Mouse (Mus musculus) heart, embryonic 12.5 days (tissue): Measurements from ENCODE around the gene Cand2. TPM values are rescaled to one million over a fixed set of nuclear protein-coding genes. Genes with fewer than 3 reads are reported as not detected.
A peak's percentile ranks its signal among the peaks of the same experiment; 100 is the strongest.

Experiments used
- ATAC-seq: fragments of 200-750 bp; cut with Nextera tagmentation; 2 replicates; pipeline ENCODE4 v1.8.0; 2017; ENCODE audit warnings: moderate TSS enrichment, moderate library complexity; ENCODE audit not compliant: insufficient number of reproducible peaks, low FRiP score
- H3K27ac ChIP-seq: fragments of 300-500 bp; sonication (generic); 2 replicates; pipeline ENCODE4 v1.5.1; 2016; ENCODE audit warnings: mild to moderate bottlenecking, moderate library complexity; ENCODE audit not compliant: poor library complexity, severe bottlenecking
- H3K27me3 ChIP-seq: fragments of 300-500 bp; sonication (generic); replicated peaks from 2 replicates; pipeline ENCODE4 v1.6.1; 2016; ENCODE audit warnings: mild to moderate bottlenecking, moderate library complexity
- H3K36me3 ChIP-seq: fragments of 300-500 bp; sonication (generic); 2 replicates; pipeline ENCODE4 v1.6.1; 2016; ENCODE audit warnings: mild to moderate bottlenecking, moderate library complexity
- H3K4me1 ChIP-seq: fragments of 300-500 bp; sonication (generic); replicated peaks from 2 replicates; pipeline ENCODE4 v1.6.1; 2016; ENCODE audit warnings: mild to moderate bottlenecking
- H3K4me2 ChIP-seq: fragments of 300-500 bp; sonication (generic); 2 replicates; pipeline ENCODE4 v1.6.1; 2016; ENCODE audit warnings: mild to moderate bottlenecking, moderate library complexity
- H3K4me3 ChIP-seq: fragments of 300-500 bp; sonication (generic); 2 replicates; pipeline ENCODE4 v1.5.1; 2016; ENCODE audit warnings: mild to moderate bottlenecking
- H3K9ac ChIP-seq: fragments of 300-500 bp; sonication (generic); 2 replicates; pipeline ENCODE4 v1.6.1; 2016; ENCODE audit warnings: mild to moderate bottlenecking, moderate library complexity
- H3K9me3 ChIP-seq: fragments of 300-500 bp; sonication (generic); replicated peaks from 2 replicates; pipeline ENCODE4 v1.6.1; 2016; ENCODE audit warnings: mild to moderate bottlenecking, moderate library complexity
- WGBS: fragments of 180-500 bp; shearing (Covaris S2); methylation state at CpG from one replicate; pipeline ENCODE4 v1.1.7; 2016; 5-methylcytosine and 5-hydroxymethylcytosine counted together
- polyA plus RNA-seq: library from polyadenylated mRNA; unstranded; fragments of >200 nt; fragmentation: Nextera tagmentation; extraction: Ambion mirVana; gene quantifications from 2 replicates; pipeline ENCODE4 v1.2.1, GENCODE M21; 2016

The Cand2 gene
- polyA plus RNA-seq, 1 experiment from 2014 or later = 71.6 TPM

DNA sequence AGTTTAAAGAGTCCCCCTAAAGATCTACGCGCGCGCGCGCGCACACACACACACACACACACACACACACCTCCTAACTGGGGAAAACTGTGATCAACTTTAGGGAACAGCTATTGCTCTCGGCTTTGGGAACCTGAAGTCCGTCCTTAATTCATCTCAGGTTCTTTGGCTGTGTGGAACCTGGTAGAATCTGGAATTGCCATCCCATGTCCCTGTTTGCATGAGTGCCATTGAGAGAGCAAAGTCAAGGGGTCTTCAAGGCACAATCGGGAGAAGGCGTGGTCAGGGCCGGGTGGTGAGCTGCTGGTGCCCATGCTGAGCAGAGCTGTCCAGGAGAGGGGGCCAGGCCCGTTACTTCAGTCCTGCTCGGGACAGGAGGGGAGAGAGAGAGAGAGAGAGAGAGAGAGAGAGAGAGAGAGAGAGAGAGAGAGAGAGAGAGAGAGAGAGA is 348 bp upstream of the Cand2 start:
- H3K27me3 ChIP-seq = no peaks in the 10 kb centered on the region
- H3K4me1 ChIP-seq = peaks cover 36% of the 10 kb centered on the region
- H3K9me3 ChIP-seq = 0 out of 2 replicates have a peak, but pooled peaks cover 5% of the 10 kb centered on the region
- WGBS = under 1% methylated on average over 14 of the region's 14 CpGs
- peaks cover 13% of the 10 kb centered on the region for H3K36me3 ChIP-seq
- ATAC-seq = peak; percentile 72
- peak overlapping the region; percentile 89 for H3K27ac ChIP-seq
- peak overlapping the region; percentile 80 for H3K4me3 ChIP-seq
- peak overlapping the region; percentile 61 for H3K9ac ChIP-seq
- H3K4me2 ChIP-seq = peak overlapping the region; percentile 96

DNA sequence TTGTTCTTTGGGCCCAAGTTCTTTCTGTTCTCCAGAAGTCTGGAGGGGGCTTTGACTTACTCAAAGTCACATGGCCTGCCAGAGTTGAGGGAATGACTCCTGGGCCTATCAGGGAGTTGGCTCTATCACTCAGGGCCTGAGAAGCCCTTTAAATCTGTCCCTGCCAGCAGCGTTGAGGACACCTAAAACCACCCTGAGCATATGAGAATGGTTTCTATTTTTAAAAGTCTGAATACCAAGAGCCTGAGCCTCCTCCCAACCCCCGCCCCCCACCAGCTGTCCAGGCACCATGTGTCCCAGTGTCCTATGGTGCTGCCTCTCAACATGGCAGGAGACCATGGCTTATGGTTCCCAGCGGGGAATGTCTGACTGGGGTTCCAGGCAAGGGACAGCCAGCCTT is 1.5 kb downstream of the Cand2 start:
- Histone ChIP-seq H3K27ac (peak overlapping the region; percentile 96), H3K4me2 (peak overlapping the region; percentile 96), H3K9ac (peak overlapping the region; percentile 87), H3K9me3 (0 out of 2 replicates have a peak, but pooled peaks cover 5% of the 10 kb centered on the region), H3K4me1 (peaks cover 37% of the 10 kb centered on the region), H3K36me3 (peaks cover 30% of the 10 kb centered on the region), H3K27me3 (no peaks in the 10 kb centered on the region), H3K4me3 (peak overlapping the region; percentile 80)
- 15% methylated on average over 3 of the region's 3 CpGs for WGBS
- ATAC-seq = peak; percentile 70

DNA sequence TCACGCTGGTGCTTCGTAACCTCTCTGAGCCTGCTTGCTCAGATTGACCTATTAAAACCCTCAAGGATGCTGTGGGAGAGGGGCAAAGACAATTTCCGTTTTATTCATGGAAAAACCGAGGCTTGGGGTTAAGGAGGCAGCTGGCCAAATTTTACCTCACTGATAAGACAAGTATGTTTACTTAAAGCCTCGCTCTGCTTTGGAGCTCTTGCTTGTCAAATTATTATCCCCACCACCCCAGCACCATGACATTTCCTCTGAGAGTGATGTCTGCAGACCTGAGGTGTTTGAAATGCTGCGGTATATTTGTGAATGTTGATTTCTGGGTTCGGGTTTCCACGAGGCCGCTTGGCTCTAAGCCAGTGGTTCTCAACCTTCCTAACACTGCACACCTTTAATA is 2.0 kb downstream of the Cand2 start:
- 17% methylated on average over 9 of the region's 9 CpGs for WGBS
- H3K36me3 ChIP-seq = peaks cover 35% of the 10 kb centered on the region
- ATAC-seq = no peak
- H3K9me3 ChIP-seq = 0 out of 2 replicates have a peak, but pooled peaks cover 5% of the 10 kb centered on the region
- no peaks in the 10 kb centered on the region for H3K27me3 ChIP-seq
- H3K4me1 ChIP-seq = peaks cover 37% of the 10 kb centered on the region
- H3K4me3 ChIP-seq = peak overlapping the region; percentile 80
- peak overlapping the region; percentile 87 for H3K9ac ChIP-seq
- peak overlapping the region; percentile 96 for H3K4me2 ChIP-seq
- peak overlapping the region; percentile 96 for H3K27ac ChIP-seq

DNA sequence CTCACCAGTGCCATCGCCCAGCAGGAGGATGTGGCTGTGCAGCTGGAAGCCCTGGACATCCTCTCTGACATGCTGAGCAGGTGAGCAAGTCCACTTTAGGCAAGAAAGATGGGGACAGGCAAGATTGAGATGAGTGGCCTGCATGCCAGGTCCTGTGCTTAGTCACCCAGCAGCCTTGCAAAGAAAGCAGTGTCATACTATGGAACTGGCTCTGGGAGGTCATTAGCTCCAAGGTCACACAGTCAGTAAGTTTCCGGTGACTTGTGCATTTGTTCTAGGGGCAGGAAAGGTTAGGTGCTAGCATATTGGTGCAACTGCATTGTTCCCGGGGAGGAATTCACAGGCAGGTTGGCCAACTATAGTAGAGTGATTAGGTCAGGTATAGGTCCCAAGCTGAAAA is 8.4 kb downstream of the Cand2 start:
- H3K27ac ChIP-seq = no peak overlapping the region
- no peak overlapping the region for H3K4me2 ChIP-seq
- 76% methylated on average over 3 of the region's 3 CpGs for WGBS
- H3K36me3 ChIP-seq = peaks cover 95% of the 10 kb centered on the region
- H3K4me3 ChIP-seq = no peak overlapping the region
- H3K9me3 ChIP-seq = no peaks in the 10 kb centered on the region
- ATAC-seq = no peak
- no peaks in the 10 kb centered on the region for H3K27me3 ChIP-seq
- H3K4me1 ChIP-seq = peaks cover 16% of the 10 kb centered on the region
- no peak overlapping the region for H3K9ac ChIP-seq

DNA sequence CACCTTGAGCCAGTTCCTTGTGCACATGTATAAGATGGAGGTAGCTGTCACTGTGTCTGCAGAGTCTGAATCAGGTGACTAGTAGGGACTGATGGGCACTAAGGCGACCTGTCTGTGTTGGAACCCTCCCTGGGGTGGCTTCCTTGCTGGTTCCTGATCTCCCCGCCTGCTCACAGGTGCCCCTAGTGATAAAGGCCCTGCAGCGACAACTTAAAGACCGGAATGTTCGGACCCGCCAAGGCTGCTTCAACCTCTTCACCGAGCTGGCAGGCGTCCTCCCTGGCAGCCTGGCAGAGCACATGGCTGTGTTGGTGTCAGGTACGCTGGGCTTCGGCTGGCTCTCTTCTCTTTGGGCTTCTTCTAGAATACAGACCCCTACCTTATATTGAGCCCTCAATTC is 16.7 kb downstream of the Cand2 start:
- Histone ChIP-seq H3K36me3 (peaks cover 96% of the 10 kb centered on the region), H3K4me2 (no peak overlapping the region), H3K4me3 (no peak overlapping the region), H3K4me1 (peaks cover 16% of the 10 kb centered on the region), H3K27me3 (no peaks in the 10 kb centered on the region), H3K9ac (no peak overlapping the region), H3K9me3 (no peaks in the 10 kb centered on the region), H3K27ac (no peak overlapping the region)
- WGBS = 79% methylated on average over 10 of the region's 10 CpGs
- ATAC-seq = no peak

DNA sequence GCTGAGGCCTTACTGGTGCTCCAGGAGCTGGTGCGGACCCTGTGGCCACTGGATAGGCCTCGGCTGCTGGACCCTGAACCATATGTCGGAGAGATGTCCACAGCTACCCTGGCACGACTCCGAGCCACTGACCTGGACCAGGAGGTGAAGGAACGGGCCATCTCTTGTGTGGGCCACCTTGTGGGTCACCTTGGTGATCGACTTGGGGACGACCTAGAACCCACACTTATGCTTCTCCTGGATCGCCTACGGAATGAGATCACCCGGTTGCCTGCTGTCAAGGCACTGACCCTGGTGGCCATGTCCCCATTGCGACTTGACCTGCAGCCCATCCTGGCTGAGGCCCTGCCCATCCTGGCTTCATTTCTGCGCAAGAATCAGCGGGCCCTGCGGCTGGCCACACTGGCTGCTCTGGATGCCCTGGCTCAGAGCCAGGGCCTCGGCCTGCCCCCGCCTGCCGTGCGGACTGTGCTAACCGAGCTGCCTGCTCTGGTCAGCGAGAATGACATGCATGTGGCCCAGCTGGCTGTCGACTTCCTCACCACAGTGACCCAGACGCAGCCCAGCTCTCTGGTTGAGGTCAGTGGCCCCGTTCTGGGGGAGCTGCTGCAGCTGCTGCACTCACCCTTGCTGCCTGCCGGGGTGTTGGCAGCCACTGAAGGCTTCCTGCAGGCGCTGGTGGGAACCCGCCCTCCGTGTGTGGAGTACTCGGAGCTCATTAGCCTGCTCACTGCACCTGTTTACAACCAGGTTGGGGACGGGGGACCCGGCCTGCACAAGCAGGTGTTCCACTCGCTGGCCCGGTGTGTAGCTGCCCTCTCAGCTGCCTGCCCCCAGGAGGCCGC is 17.7 kb downstream of the Cand2 start:
- Histone ChIP-seq H3K4me1 (peaks cover 16% of the 10 kb centered on the region), H3K27me3 (no peaks in the 10 kb centered on the region), H3K9me3 (no peaks in the 10 kb centered on the region), H3K9ac (peak overlapping the region; percentile 44; the same call in 1 of the 2 replicates), H3K4me3 (no peak overlapping the region), H3K27ac (no peak overlapping the region), H3K4me2 (no peak overlapping the region), H3K36me3 (peaks cover 96% of the 10 kb centered on the region)
- peak; percentile 19; the same call in 1 of the 2 replicates for ATAC-seq
- WGBS = 76% methylated on average over 34 of the region's 34 CpGs

DNA sequence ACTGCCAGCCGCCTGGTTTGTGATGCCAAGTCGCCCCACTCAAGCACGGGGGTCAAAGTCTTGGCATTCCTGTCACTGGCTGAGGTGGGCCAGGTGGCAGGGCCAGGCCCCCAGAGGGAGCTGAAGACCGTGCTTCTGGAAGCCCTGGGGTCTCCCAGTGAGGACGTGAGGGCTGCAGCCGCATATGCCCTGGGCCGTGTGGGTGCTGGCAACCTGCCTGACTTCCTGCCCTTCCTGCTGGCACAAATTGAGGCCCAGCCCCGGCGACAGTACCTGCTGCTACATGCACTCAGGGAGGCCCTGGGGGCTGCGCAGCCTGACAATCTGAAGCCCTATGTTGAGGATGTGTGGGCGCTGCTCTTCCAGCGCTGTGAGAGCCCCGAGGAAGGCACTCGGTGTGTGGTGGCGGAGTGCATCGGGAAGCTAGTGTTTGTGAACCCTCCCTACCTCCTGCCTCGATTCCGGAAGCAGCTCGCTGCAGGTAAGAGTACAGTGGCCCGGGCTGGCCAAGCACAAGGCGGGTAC is 18.4 kb downstream of the Cand2 start:
- 89% methylated on average over 21 of the region's 21 CpGs for WGBS
- H3K9ac ChIP-seq = no peak overlapping the region
- no peak for ATAC-seq

DNA sequence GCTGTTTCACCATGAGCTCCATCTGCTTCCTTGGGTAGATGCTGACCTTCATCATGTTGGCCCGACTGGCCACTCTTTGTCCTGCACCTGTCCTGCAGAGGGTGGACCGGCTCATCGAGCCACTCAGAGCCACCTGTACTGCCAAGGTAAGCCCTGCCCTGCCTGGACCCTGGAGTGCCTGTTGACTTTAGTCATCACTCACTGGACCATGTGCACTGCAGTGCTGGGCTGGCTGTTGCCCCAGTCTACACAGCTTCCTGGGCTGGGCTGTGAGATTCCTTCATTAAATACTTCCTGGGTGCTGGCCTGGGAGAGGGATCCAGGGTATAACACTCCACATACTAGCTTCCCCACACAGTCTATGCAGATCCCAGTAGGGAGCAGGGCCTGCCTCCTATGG is 27.5 kb downstream of the Cand2 start:
- ATAC-seq = no peak
- Histone ChIP-seq H3K4me3 (no peak overlapping the region), H3K27me3 (no peaks in the 10 kb centered on the region), H3K9me3 (no peaks in the 10 kb centered on the region), H3K4me2 (no peak overlapping the region), H3K36me3 (peaks cover 97% of the 10 kb centered on the region), H3K4me1 (peaks cover 13% of the 10 kb centered on the region), H3K27ac (no peak overlapping the region), H3K9ac (no peak overlapping the region)
- 89% methylated on average over 3 of the region's 3 CpGs for WGBS

More for the DNA sequence above, 18.4 kb downstream of the Cand2 start:
- H3K4me2 ChIP-seq = no peak overlapping the region
- no peak overlapping the region for H3K4me3 ChIP-seq
- H3K27me3 ChIP-seq = no peaks in the 10 kb centered on the region
- H3K9me3 ChIP-seq = no peaks in the 10 kb centered on the region
- peaks cover 96% of the 10 kb centered on the region for H3K36me3 ChIP-seq
- peaks cover 16% of the 10 kb centered on the region for H3K4me1 ChIP-seq
- no peak overlapping the region for H3K27ac ChIP-seq

DNA sequence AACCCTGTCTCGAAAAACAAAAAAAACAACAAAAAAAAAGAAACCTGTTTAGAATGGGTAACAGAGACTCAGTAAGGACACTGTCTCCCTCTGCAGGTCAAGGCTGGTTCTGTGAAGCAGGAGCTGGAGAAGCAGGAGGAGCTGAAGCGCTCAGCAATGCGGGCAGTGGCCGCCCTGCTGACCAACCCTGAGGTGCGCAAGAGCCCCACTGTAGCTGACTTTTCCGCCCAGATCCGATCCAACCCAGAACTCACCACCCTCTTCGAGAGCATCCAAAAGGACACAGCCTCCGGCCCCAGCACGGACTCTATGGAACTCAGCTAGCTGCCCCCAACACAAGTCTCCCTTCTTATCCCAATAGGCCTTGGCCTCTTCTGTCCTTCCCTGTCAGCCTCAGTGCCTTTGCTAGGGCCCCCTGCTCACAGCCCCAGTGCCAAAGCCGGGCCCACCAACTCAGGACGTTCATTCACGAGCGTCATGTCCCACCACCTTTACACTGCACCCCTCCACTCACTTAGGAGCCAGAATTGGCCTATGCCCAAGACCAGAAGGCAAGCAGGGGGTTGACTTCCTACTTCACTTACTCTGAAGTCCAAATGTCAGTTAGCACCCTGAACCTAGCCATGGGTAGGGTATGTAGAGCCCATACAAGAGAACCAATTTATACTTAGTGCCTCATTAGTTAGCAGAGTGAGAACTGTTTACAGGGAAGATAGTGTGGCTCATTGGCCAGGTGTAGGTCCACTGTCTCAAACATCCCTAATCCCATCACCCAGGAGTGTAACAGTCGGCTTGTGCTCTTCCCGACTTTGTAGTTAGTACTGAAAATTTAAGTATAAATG is 29.4 kb downstream of the Cand2 start:
- no peak overlapping the region for H3K9ac ChIP-seq
- H3K27ac ChIP-seq = no peak overlapping the region
- peak; percentile 27; the same call in 1 of the 2 replicates for ATAC-seq
- no peaks in the 10 kb centered on the region for H3K9me3 ChIP-seq
- H3K4me3 ChIP-seq = no peak overlapping the region
- WGBS = 40% methylated on average over 16 of the region's 16 CpGs
- peaks cover 20% of the 10 kb centered on the region for H3K4me1 ChIP-seq
- H3K4me2 ChIP-seq = no peak overlapping the region
- H3K27me3 ChIP-seq = no peaks in the 10 kb centered on the region
- H3K36me3 ChIP-seq = peaks cover 84% of the 10 kb centered on the region

DNA sequence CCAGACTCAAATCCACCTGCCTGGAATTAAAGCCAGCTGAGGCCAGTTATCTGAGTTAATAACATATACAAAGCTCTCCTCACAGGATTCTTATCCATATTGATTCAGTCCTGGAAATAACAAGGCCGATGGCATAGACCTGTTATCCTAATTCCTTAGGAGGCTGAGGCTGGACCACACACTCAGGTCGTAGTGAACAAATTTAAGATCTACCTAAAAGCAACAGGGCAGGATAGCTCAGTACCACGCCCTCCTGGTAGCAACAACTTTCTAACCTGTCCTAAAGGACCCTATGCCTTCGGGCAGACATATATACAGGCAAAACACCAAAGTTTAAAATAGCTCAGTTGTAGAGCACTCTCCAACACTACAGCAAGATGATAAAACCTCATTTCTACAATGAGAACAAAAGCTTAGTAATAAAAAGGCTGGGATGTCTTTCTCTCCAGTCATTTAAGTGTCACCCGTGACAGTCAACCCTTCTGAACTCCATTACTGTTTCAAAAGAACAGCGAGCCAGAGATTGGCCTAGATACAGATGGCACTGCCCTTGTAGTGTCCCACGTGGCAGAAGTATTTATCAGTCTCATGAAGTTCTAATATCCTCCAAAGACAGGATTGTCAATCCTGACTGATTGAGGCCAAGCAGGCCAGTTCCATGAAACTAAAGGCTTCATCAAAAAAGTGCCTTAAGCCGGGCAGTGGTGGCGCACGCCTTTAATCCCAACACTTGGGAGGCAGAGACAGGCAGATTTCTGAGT is 30.3 kb downstream of the Cand2 start:
- H3K9ac ChIP-seq = no peak overlapping the region
- H3K4me2 ChIP-seq = no peak overlapping the region
- peaks cover 76% of the 10 kb centered on the region for H3K36me3 ChIP-seq
- no peak for ATAC-seq
- H3K4me3 ChIP-seq = no peak overlapping the region
- no peaks in the 10 kb centered on the region for H3K9me3 ChIP-seq
- H3K27me3 ChIP-seq = no peaks in the 10 kb centered on the region
- WGBS = 70% methylated on average over 10 of the region's 10 CpGs
- H3K4me1 ChIP-seq = peaks cover 20% of the 10 kb centered on the region
- no peak overlapping the region for H3K27ac ChIP-seq
